Mouse (Mus musculus): Measurements from ENCODE around the gene Tlcd1. TPM values are rescaled to one million over a fixed set of nuclear protein-coding genes. Genes with fewer than 3 reads are reported as not detected.

Gene Tlcd1
- polyA plus RNA-seq, 1 experiment from 2014 or later = 16.7 TPM

GRCm38 (mm10) chr11:78177903-78178858 lies 1.7 kb downstream of the Tlcd1 start:
- H3K9me3 ChIP-seq (ENCODE audit: control insufficient read depth, low read length) = no peaks in the 10 kb centered on the region
- H3K27ac ChIP-seq (ENCODE audit: low read depth, low read length) = peak overlapping the region; percentile 78
- H3K9ac ChIP-seq (replicated peaks; ENCODE audit: low read depth, low read length) = peak overlapping the region; percentile 41
- peaks cover 24% of the 10 kb centered on the region for H3K36me3 ChIP-seq (ENCODE audit: control insufficient read depth, insufficient read depth, low read length)
- 0% methylated on average over 67 of the region's 84 CpGs for WGBS
- no peaks in the 10 kb centered on the region for H3K27me3 ChIP-seq (ENCODE audit: control insufficient read depth, insufficient read depth, low read length)
- peak overlapping the region; percentile 53 for H3K4me3 ChIP-seq (ENCODE audit: low read depth, low read length)
- peaks cover 32% of the 10 kb centered on the region for H3K4me1 ChIP-seq (ENCODE audit: control insufficient read depth, insufficient read depth, low read length)
- H3K4me2 ChIP-seq (ENCODE audit: low read depth, low read length) = peak overlapping the region; percentile 53
- ATAC-seq (ENCODE audit: low read depth) = peak; percentile 87

- H3K9ac ChIP-seq (replicated peaks; ENCODE audit: low read depth, low read length) = peak overlapping the region; percentile 41
- no peaks in the 10 kb centered on the region for H3K9me3 ChIP-seq (ENCODE audit: control insufficient read depth, low read length)
- ATAC-seq (ENCODE audit: low read depth) = peak; percentile 3; the same call in 1 of the 2 replicates
- no peaks in the 10 kb centered on the region for H3K27me3 ChIP-seq (ENCODE audit: control insufficient read depth, insufficient read depth, low read length)
- peak overlapping the region; percentile 53 for H3K4me2 ChIP-seq (ENCODE audit: low read depth, low read length)
- peak overlapping the region; percentile 53 for H3K4me3 ChIP-seq (ENCODE audit: low read depth, low read length)
- peak overlapping the region; percentile 78 for H3K27ac ChIP-seq (ENCODE audit: low read depth, low read length)
- peaks cover 32% of the 10 kb centered on the region for H3K4me1 ChIP-seq (ENCODE audit: control insufficient read depth, insufficient read depth, low read length)
- peaks cover 24% of the 10 kb centered on the region for H3K36me3 ChIP-seq (ENCODE audit: control insufficient read depth, insufficient read depth, low read length)
- WGBS = 2% methylated on average over 29 of the region's 29 CpGs
Observed at GRCm38 (mm10) chr11:78178859-78179437, 2.4 kb downstream of the Tlcd1 start.

- peak overlapping the region; percentile 78; the same call in 1 of the 2 replicates for H3K27ac ChIP-seq (ENCODE audit: low read depth, low read length)
Observed at GRCm38 (mm10) chr11:78179438-78179999, 3.0 kb downstream of the Tlcd1 start.

GRCm38 (mm10) chr11:78180081-78180761 lies 3.7 kb downstream of the Tlcd1 start:
- Histone ChIP-seq H3K9me3 (ENCODE audit: control insufficient read depth, low read length) (no peaks in the 10 kb centered on the region), H3K36me3 (ENCODE audit: control insufficient read depth, insufficient read depth, low read length) (peaks cover 24% of the 10 kb centered on the region), H3K4me3 (ENCODE audit: low read depth, low read length) (no peak overlapping the region), H3K9ac (replicated peaks; ENCODE audit: low read depth, low read length) (no peak overlapping the region), H3K27me3 (ENCODE audit: control insufficient read depth, insufficient read depth, low read length) (no peaks in the 10 kb centered on the region), H3K4me2 (ENCODE audit: low read depth, low read length) (peak overlapping the region; percentile 53; the same call in 1 of the 2 replicates), H3K27ac (ENCODE audit: low read depth, low read length) (no peak overlapping the region), H3K4me1 (ENCODE audit: control insufficient read depth, insufficient read depth, low read length) (peaks cover 32% of the 10 kb centered on the region)
- 78% methylated on average over 6 of the region's 6 CpGs for WGBS
- no peak for ATAC-seq (ENCODE audit: low read depth)

More at GRCm38 (mm10) chr11:78179438-78179999, 3.0 kb downstream of the Tlcd1 start:
- 27% methylated on average over 8 of the region's 8 CpGs for WGBS
- Histone ChIP-seq H3K9ac (replicated peaks; ENCODE audit: low read depth, low read length) (0 out of 2 replicates have a peak overlapping the region, but pooled peaks have one; percentile 41), H3K36me3 (ENCODE audit: control insufficient read depth, insufficient read depth, low read length) (peaks cover 24% of the 10 kb centered on the region), H3K4me3 (ENCODE audit: low read depth, low read length) (peak overlapping the region; percentile 53), H3K27me3 (ENCODE audit: control insufficient read depth, insufficient read depth, low read length) (no peaks in the 10 kb centered on the region), H3K4me1 (ENCODE audit: control insufficient read depth, insufficient read depth, low read length) (peaks cover 32% of the 10 kb centered on the region), H3K4me2 (ENCODE audit: low read depth, low read length) (peak overlapping the region; percentile 53), H3K9me3 (ENCODE audit: control insufficient read depth, low read length) (no peaks in the 10 kb centered on the region)
- no peak for ATAC-seq (ENCODE audit: low read depth)

GRCm38 (mm10) chr11:78181830-78182357 lies 5.4 kb downstream of the Tlcd1 start:
- Histone ChIP-seq H3K9ac (replicated peaks; ENCODE audit: low read depth, low read length) (peak overlapping the region; percentile 92; the same call in 1 of the 2 replicates), H3K4me3 (ENCODE audit: low read depth, low read length) (peak overlapping the region; percentile 91), H3K4me2 (ENCODE audit: low read depth, low read length) (peak overlapping the region; percentile 71), H3K4me1 (ENCODE audit: control insufficient read depth, insufficient read depth, low read length) (peaks cover 29% of the 10 kb centered on the region), H3K36me3 (ENCODE audit: control insufficient read depth, insufficient read depth, low read length) (peaks cover 24% of the 10 kb centered on the region), H3K9me3 (ENCODE audit: control insufficient read depth, low read length) (no peaks in the 10 kb centered on the region), H3K27ac (ENCODE audit: low read depth, low read length) (no peak overlapping the region), H3K27me3 (ENCODE audit: control insufficient read depth, insufficient read depth, low read length) (no peaks in the 10 kb centered on the region)
- 49% methylated on average over 2 of the region's 2 CpGs for WGBS
- ATAC-seq (ENCODE audit: low read depth) = no peak

GRCm38 (mm10) chr11:78182450-78182849 lies 5.9 kb downstream of the Tlcd1 start:
- Histone ChIP-seq H3K4me3 (ENCODE audit: low read depth, low read length) (peak overlapping the region; percentile 91), H3K9me3 (ENCODE audit: control insufficient read depth, low read length) (no peaks in the 10 kb centered on the region), H3K9ac (replicated peaks; ENCODE audit: low read depth, low read length) (peak overlapping the region; percentile 92), H3K36me3 (ENCODE audit: control insufficient read depth, insufficient read depth, low read length) (peaks cover 24% of the 10 kb centered on the region), H3K27ac (ENCODE audit: low read depth, low read length) (peak overlapping the region; percentile 93; the same call in 1 of the 2 replicates), H3K27me3 (ENCODE audit: control insufficient read depth, insufficient read depth, low read length) (no peaks in the 10 kb centered on the region), H3K4me2 (ENCODE audit: low read depth, low read length) (peak overlapping the region; percentile 71), H3K4me1 (ENCODE audit: control insufficient read depth, insufficient read depth, low read length) (peaks cover 24% of the 10 kb centered on the region)
- ATAC-seq (ENCODE audit: low read depth) = no peak
- 9% methylated on average over 7 of the region's 7 CpGs for WGBS

GRCm38 (mm10) chr11:78182961-78183844 lies 6.7 kb downstream of the Tlcd1 start, which contains the start of gene Rpl23a:
Gene Rpl23a (minus strand): TSS chr11:78183584.
- Histone ChIP-seq H3K27me3 (ENCODE audit: control insufficient read depth, insufficient read depth, low read length) (no peaks in the 10 kb centered on the region), H3K9me3 (ENCODE audit: control insufficient read depth, low read length) (no peaks in the 10 kb centered on the region), H3K9ac (replicated peaks; ENCODE audit: low read depth, low read length) (peak within 1 kb of the TSS; percentile 92), H3K36me3 (ENCODE audit: control insufficient read depth, insufficient read depth, low read length) (peaks cover 24% of the 10 kb centered on the region), H3K27ac (ENCODE audit: low read depth, low read length) (peak within 1 kb of the TSS; percentile 93), H3K4me2 (ENCODE audit: low read depth, low read length) (peak within 1 kb of the TSS; percentile 71), H3K4me3 (ENCODE audit: low read depth, low read length) (peak within 1 kb of the TSS; percentile 91), H3K4me1 (ENCODE audit: control insufficient read depth, insufficient read depth, low read length) (peaks cover 22% of the 10 kb centered on the region)
- ATAC-seq (ENCODE audit: low read depth) = peak; percentile 91
- under 1% methylated on average over 38 of the region's 38 CpGs for WGBS

Measured in neural tube, embryonic 14.5 days (tissue).